Mouse (Mus musculus): Measurements from ENCODE around the gene Parp8.

DNA sequence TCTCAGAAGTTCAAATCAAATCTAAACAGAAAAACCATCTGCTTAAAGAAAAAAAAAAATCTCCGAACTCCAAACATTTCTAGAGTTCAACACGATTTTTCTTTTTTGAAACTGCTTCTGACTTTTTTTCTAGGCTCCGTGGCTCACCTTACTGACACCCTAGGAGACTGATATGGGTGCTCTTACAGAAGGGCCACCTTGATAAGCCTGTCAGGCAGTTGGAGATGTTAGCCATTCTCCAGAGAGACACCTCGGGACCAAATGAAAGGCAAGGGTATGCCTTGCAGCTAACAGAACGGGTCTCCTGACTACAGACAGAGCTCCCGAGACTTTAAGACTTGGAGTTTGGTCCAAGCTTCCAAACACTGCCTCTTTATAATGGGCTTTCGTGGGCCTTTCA, 37.1 kb downstream of the Parp8 start:
- TF ChIP-seq CTCF (IDR thresholded peaks at IDR 0.05; ENCODE audit: low read depth) (no peak), EP300 (IDR thresholded peaks at IDR 0.05; ENCODE audit: low read depth) (no peak)
